24 mouse cellular contexts compared by ENCODE assay signal in the genomic region with DNA sequence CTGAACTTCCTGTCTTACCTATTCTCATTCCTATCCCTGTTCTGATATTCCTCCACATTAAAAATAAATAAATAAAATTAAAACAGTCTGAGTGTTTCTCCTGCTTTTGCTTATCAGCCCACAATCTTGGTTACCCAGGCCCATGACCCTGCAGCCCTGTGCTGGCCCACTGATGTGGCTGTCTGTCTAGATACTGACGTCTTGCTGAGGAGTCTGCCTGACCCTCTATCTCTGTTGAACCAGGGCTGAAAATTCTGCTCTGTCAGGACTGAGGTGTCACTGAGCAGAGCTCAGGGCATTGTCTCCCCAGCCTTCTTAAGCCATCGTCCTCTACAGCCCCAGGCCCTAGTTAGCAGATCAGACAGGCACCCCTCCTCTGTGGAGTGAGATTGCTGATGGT.
DNase-seq lines count a peak whose midpoint lies in the region; ATAC-seq and TF ChIP-seq lines count a peak whose summit lies in the region.
"Had no signal": no experiment of that assay in that cellular context is flagged by ENCODE, and none has a peak within 500 bp of the region (broad histone marks: within the 10 kb centered on the region; RNA-seq: fewer than 3 reads in every experiment).

No protein-coding gene starts in this region.

- H3K4me3 ChIP-seq in limb, embryonic 11.5 days (ENCODE audit: low read depth, low read length) = no peak overlapping the region
- H3K4me3 ChIP-seq in limb, embryonic 10.5 days = no peak overlapping the region
- no peak overlapping the region for H3K4me3 ChIP-seq in midbrain, embryonic 13.5 days (replicated peaks)
- H3K4me3 ChIP-seq in midbrain, embryonic 10.5 days = no peak overlapping the region
- H3K4me3 ChIP-seq in liver, embryonic 12.5 days = no peak overlapping the region
- H3K4me3 ChIP-seq in liver, postnatal 0 days (ENCODE audit: low read depth, low read length) = no peak overlapping the region
- H3K4me3 ChIP-seq: embryonic facial prominence, embryonic 13.5 days; embryonic facial prominence, embryonic 15.5 days; erythroblast, embryonic 14.5 days; forebrain, embryonic 10.5 days; forebrain, embryonic 12.5 days had no signal

- H3K36me3 ChIP-seq in limb, embryonic 11.5 days (ENCODE audit: control insufficient read depth, insufficient read depth, low read length) = no peaks in the 10 kb centered on the region
- no peaks in the 10 kb centered on the region for H3K36me3 ChIP-seq in limb, embryonic 10.5 days
- H3K36me3 ChIP-seq in midbrain, embryonic 13.5 days = no peaks in the 10 kb centered on the region
- no peaks in the 10 kb centered on the region for H3K36me3 ChIP-seq in midbrain, embryonic 10.5 days
- H3K36me3 ChIP-seq in liver, embryonic 12.5 days = no peaks in the 10 kb centered on the region
- H3K36me3 ChIP-seq in liver, postnatal 0 days (replicated peaks; ENCODE audit: insufficient read depth, low read length) = no peaks in the 10 kb centered on the region
- H3K36me3 ChIP-seq: embryonic facial prominence, embryonic 13.5 days; embryonic facial prominence, embryonic 15.5 days; forebrain, embryonic 10.5 days; forebrain, embryonic 12.5 days had no signal

- H3K4me1 ChIP-seq in limb, embryonic 11.5 days (ENCODE audit: control insufficient read depth, insufficient read depth, low read length) = no peaks in the 10 kb centered on the region
- H3K4me1 ChIP-seq in limb, embryonic 10.5 days = no peaks in the 10 kb centered on the region
- H3K4me1 ChIP-seq in midbrain, embryonic 13.5 days (replicated peaks) = no peaks in the 10 kb centered on the region
- H3K4me1 ChIP-seq in midbrain, embryonic 10.5 days = no peaks in the 10 kb centered on the region
- H3K4me1 ChIP-seq in liver, embryonic 12.5 days = peaks cover 3% of the 10 kb centered on the region; the same call in 1 of the 2 replicates
- no peaks in the 10 kb centered on the region for H3K4me1 ChIP-seq in liver, postnatal 0 days (ENCODE audit: insufficient read depth)
- H3K4me1 ChIP-seq: embryonic facial prominence, embryonic 13.5 days; embryonic facial prominence, embryonic 15.5 days; forebrain, embryonic 12.5 days had no signal

- peak; percentile 7 for DNase-seq in limb, embryonic 11.5 days (ENCODE audit: low spot score)
- DNase-seq in limb, embryonic 10.5 days (ENCODE audit: low spot score) = no peak
- DNase-seq in midbrain, embryonic 10.5 days (ENCODE audit: low spot score) = no peak
- DNase-seq in liver, postnatal 0 days = peak; percentile 6
- DNase-seq in layer of hippocampus, postnatal 25 days (ENCODE audit: extremely low spot score in 1 of 2, low spot score in 1 of 2) = no peak
- no peak for DNase-seq in frontal cortex, postnatal 25 days (ENCODE audit: low spot score in 2 of 2)
- DNase-seq: adrenal gland, adult 2 months; adrenal gland, postnatal 10 days; adrenal gland, postnatal 25 days; cerebellum, adult 11 months; cerebellum, adult 18-20 months; cerebellum, adult 8-10 months; cerebellum, adult 9-11 months; cerebellum, postnatal 25 days; embryo, embryonic 11 days had no signal

- no peak for TF ChIP-seq CTCF in liver, postnatal 0 days (IDR thresholded peaks at IDR 0.05; ENCODE audit: low read depth)

- H3K9ac ChIP-seq in limb, embryonic 11.5 days (ENCODE audit: low read length) = no peak overlapping the region
- H3K9ac ChIP-seq in midbrain, embryonic 13.5 days (replicated peaks) = no peak overlapping the region
- H3K9ac ChIP-seq in liver, embryonic 12.5 days = no peak overlapping the region
- no peak overlapping the region for H3K9ac ChIP-seq in liver, postnatal 0 days (replicated peaks)
- H3K9ac ChIP-seq: embryonic facial prominence, embryonic 13.5 days; embryonic facial prominence, embryonic 15.5 days; forebrain, embryonic 12.5 days had no signal

- H3K27ac ChIP-seq in limb, embryonic 11.5 days (replicated peaks; ENCODE audit: low read depth, low read length) = no peak overlapping the region
- H3K27ac ChIP-seq in limb, embryonic 10.5 days = no peak overlapping the region
- H3K27ac ChIP-seq in midbrain, embryonic 13.5 days = no peak overlapping the region
- no peak overlapping the region for H3K27ac ChIP-seq in midbrain, embryonic 10.5 days (replicated peaks)
- no peak overlapping the region for H3K27ac ChIP-seq in liver, embryonic 12.5 days
- no peak overlapping the region for H3K27ac ChIP-seq in liver, postnatal 0 days (ENCODE audit: low read depth)
- H3K27ac ChIP-seq: embryonic facial prominence, embryonic 13.5 days; embryonic facial prominence, embryonic 15.5 days; forebrain, embryonic 10.5 days; forebrain, embryonic 12.5 days had no signal

- H3K27me3 ChIP-seq in limb, embryonic 11.5 days (ENCODE audit: control insufficient read depth, insufficient read depth, low read length) = no peaks in the 10 kb centered on the region
- H3K27me3 ChIP-seq in limb, embryonic 10.5 days (ENCODE audit: low read depth, poor library complexity, severe bottlenecking) = peaks cover 17% of the 10 kb centered on the region
- H3K27me3 ChIP-seq in midbrain, embryonic 13.5 days = no peaks in the 10 kb centered on the region
- H3K27me3 ChIP-seq in midbrain, embryonic 10.5 days (ENCODE audit: low read depth, poor library complexity, severe bottlenecking) = no peaks in the 10 kb centered on the region
- H3K27me3 ChIP-seq in liver, embryonic 12.5 days (replicated peaks) = no peaks in the 10 kb centered on the region
- no peaks in the 10 kb centered on the region for H3K27me3 ChIP-seq in liver, postnatal 0 days (ENCODE audit: insufficient read depth, low read length)
- H3K27me3 ChIP-seq: embryonic facial prominence, embryonic 13.5 days; embryonic facial prominence, embryonic 15.5 days; forebrain, embryonic 12.5 days had no signal

- WGBS in limb, embryonic 11.5 days = 66% methylated on average over 2 of the region's 2 CpGs
- 57% methylated on average over 2 of the region's 2 CpGs for WGBS in limb, embryonic 10.5 days
- WGBS in midbrain, embryonic 13.5 days = 64% methylated on average over 2 of the region's 2 CpGs
- 68% methylated on average over 2 of the region's 2 CpGs for WGBS in midbrain, embryonic 10.5 days
- WGBS in liver, embryonic 12.5 days (ENCODE audit: insufficient replicate concordance) = 16% methylated on average over 2 of the region's 2 CpGs
- 37% methylated on average over 2 of the region's 2 CpGs for WGBS in liver, postnatal 0 days (ENCODE audit: insufficient replicate concordance)

- no peak for ATAC-seq in limb, embryonic 11.5 days (ENCODE audit: insufficient number of reproducible peaks, low FRiP score, low TSS enrichment, low read depth)
- 0 out of 2 replicates have a peak, but pooled peaks have one; percentile 34 for ATAC-seq in midbrain, embryonic 13.5 days
- peak; percentile 47; the same call in 1 of the 2 replicates for ATAC-seq in liver, embryonic 12.5 days
- no peak for ATAC-seq in liver, postnatal 0 days
- ATAC-seq: forebrain, embryonic 14.5 days; forebrain, embryonic 16.5 days had no signal

- H3K4me2 ChIP-seq in limb, embryonic 11.5 days (ENCODE audit: low read depth, severe bottlenecking) = no peak overlapping the region
- H3K4me2 ChIP-seq in midbrain, embryonic 13.5 days (replicated peaks) = no peak overlapping the region
- H3K4me2 ChIP-seq in liver, embryonic 12.5 days = no peak overlapping the region
- H3K4me2 ChIP-seq in liver, postnatal 0 days (ENCODE audit: low read depth, low read length) = no peak overlapping the region
- H3K4me2 ChIP-seq: embryonic facial prominence, embryonic 13.5 days; embryonic facial prominence, embryonic 15.5 days; forebrain, embryonic 12.5 days had no signal

- TF ChIP-seq EP300 in liver, postnatal 0 days (IDR thresholded peaks at IDR 0.05; ENCODE audit: low read depth) = no peak

- no peaks in the 10 kb centered on the region for H3K9me3 ChIP-seq in limb, embryonic 11.5 days (ENCODE audit: control insufficient read depth, low read length)
- no peaks in the 10 kb centered on the region for H3K9me3 ChIP-seq in limb, embryonic 10.5 days (replicated peaks)
- H3K9me3 ChIP-seq in midbrain, embryonic 13.5 days = no peaks in the 10 kb centered on the region
- no peaks in the 10 kb centered on the region for H3K9me3 ChIP-seq in midbrain, embryonic 10.5 days (replicated peaks)
- H3K9me3 ChIP-seq in liver, embryonic 12.5 days (replicated peaks) = no peaks in the 10 kb centered on the region
- H3K9me3 ChIP-seq in liver, postnatal 0 days (ENCODE audit: low read length) = no peaks in the 10 kb centered on the region
- H3K9me3 ChIP-seq: embryonic facial prominence, embryonic 13.5 days; embryonic facial prominence, embryonic 15.5 days; forebrain, embryonic 10.5 days; forebrain, embryonic 12.5 days had no signal

Comparison
In these comparisons a context has a peak if more than half of its experiments do, and no peak if none do; other contexts are left out.
1. ATAC-seq: peak in midbrain, embryonic 13.5 days (single experiment) and liver, embryonic 12.5 days (single experiment); none in limb, embryonic 11.5 days (single experiment) and liver, postnatal 0 days (single experiment).
2. DNase-seq: peak in limb, embryonic 11.5 days (single experiment) and liver, postnatal 0 days (single experiment); none in limb, embryonic 10.5 days (single experiment), midbrain, embryonic 10.5 days (single experiment), layer of hippocampus, postnatal 25 days (0 of 2) and frontal cortex, postnatal 25 days (0 of 2).